Mouse (Mus musculus) embryonic facial prominence, embryonic 13.5 days (tissue): Measurements from ENCODE around the gene Wdr18. TPM values are rescaled to one million over a fixed set of nuclear protein-coding genes. Genes with fewer than 3 reads are reported as not detected.
A peak's percentile ranks its signal among the peaks of the same experiment; 100 is the strongest.

ENCODE experiments used
- ATAC-seq: fragments of 200-750 bp; cut with Nextera tagmentation; 2 replicates; pipeline ENCODE4 v1.8.0; 2017; ENCODE audit warnings: low read depth; ENCODE audit not compliant: insufficient number of reproducible peaks, insufficient read depth, low FRiP score, low TSS enrichment
- H3K27ac ChIP-seq: fragments of 300-500 bp; sonication (generic); 2 replicates; pipeline ENCODE4 v1.5.1; 2015; ENCODE audit warnings: moderate library complexity, mild to moderate bottlenecking, inconsistent platforms
- H3K27me3 ChIP-seq: fragments of 300-500 bp; sonication (generic); 2 replicates; pipeline ENCODE4 v1.6.1; 2015; ENCODE audit warnings: mild to moderate bottlenecking, inconsistent platforms
- H3K36me3 ChIP-seq: fragments of 300-500 bp; sonication (generic); 2 replicates; pipeline ENCODE4 v1.6.1; 2015; ENCODE audit warnings: mild to moderate bottlenecking, inconsistent platforms
- H3K4me1 ChIP-seq: fragments of 300-500 bp; sonication (generic); 2 replicates; pipeline ENCODE4 v1.6.1; 2015; ENCODE audit warnings: inconsistent platforms
- H3K4me2 ChIP-seq: fragments of 300-500 bp; sonication (generic); 2 replicates; pipeline ENCODE4 v1.6.1; 2015; ENCODE audit warnings: moderate library complexity, mild to moderate bottlenecking, inconsistent platforms
- H3K4me3 ChIP-seq: fragments of 300-500 bp; sonication (generic); 2 replicates; pipeline ENCODE4 v1.5.1; 2015; ENCODE audit warnings: mild to moderate bottlenecking, inconsistent platforms
- H3K9ac ChIP-seq: fragments of 300-500 bp; sonication (generic); 2 replicates; pipeline ENCODE4 v1.6.1; 2015; ENCODE audit warnings: mild to moderate bottlenecking, inconsistent platforms
- H3K9me3 ChIP-seq: fragments of 300-500 bp; sonication (generic); 2 replicates; pipeline ENCODE4 v1.6.1; 2016; ENCODE audit warnings: inconsistent platforms
- WGBS: fragments of 180-500 bp; shearing (Covaris S2); methylation state at CpG from one replicate; pipeline ENCODE4 v1.1.7; 2015; ENCODE audit warnings: mixed read lengths; 5-methylcytosine and 5-hydroxymethylcytosine counted together
- polyA plus RNA-seq: library from polyadenylated mRNA; unstranded; fragments of >200 nt; fragmentation: Nextera tagmentation; extraction: Ambion mirVana; gene quantifications from 2 replicates; pipeline ENCODE4 v1.2.1, GENCODE M21; 2015

The Wdr18 gene
- polyA plus RNA-seq, 1 experiment from 2014 or later = 106 TPM

DNA sequence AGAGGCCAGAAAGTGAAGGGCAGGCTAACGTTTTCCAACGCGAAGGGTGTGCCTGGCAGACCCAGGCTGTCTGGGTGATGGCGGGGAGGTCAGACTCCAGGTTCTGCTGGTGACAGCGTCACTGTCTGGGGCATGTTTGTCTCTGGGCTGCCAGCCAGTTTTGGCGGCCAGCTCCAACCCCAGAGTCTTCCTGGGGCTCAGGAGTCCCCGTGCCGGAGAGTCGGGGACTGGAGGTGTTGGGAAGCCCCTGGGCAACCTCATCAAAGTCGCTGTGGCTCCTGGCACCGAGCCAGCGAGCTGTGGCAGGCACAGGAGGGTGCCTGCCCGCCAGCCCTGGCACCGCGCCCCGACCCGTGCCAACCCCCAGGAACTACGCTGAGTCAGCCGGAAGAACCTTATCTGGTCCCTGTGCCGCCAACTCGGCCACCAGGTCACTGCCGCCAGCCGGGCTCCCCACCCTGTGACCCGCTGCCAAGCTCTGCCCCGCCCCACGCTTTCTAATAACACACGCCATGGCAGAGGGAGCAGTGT is 23.0 kb upstream of the Wdr18 start:
- Histone ChIP-seq H3K9ac (0 out of 2 replicates have a peak overlapping the region, but pooled peaks have one; percentile 27), H3K4me2 (peak overlapping the region; percentile 1; the same call in 1 of the 2 replicates), H3K9me3 (no peaks in the 10 kb centered on the region), H3K4me3 (no peak overlapping the region), H3K27ac (peak overlapping the region; percentile 35), H3K36me3 (peaks cover 70% of the 10 kb centered on the region), H3K27me3 (no peaks in the 10 kb centered on the region), H3K4me1 (peaks cover 61% of the 10 kb centered on the region)
- WGBS = 68% methylated on average over 27 of the region's 27 CpGs
- ATAC-seq = no peak

DNA sequence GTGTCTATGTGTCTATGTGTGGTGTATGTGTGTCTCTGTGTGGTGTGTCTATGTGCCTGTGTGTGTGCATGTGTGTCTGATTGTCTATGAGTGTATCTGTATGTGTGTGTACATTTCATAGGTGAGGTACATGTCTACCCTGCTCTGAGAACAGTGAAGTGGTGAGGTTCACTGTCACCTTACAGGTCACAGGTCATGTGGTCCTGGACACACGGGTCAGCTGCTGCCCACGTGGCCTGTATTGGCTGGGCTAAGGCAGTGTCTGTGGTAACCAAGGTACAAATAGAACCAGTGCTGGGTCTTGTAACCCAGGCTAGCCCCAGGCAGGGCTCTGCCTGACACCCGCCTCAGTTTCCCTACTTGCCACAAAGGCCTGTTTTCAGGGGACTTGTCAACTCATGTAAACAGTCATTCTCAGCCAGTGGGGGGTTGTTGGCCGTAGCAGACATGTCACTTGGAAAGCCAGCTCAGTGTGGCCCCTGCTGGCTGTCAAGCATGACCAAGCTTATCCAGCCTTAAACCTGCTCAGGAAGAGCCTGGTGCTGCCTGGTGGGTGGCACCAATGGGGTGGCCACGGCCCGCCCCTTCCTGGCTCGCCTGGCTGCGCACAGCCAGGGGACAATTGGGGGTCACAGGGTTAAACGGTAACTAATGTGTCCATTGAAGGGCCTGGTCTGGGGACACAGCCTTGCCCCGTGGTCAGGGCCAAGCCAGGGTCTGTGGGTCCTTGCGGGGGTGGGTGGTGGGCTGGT is 22.0 kb upstream of the Wdr18 start:
- no peak overlapping the region for H3K4me3 ChIP-seq
- no peak overlapping the region for H3K4me2 ChIP-seq
- H3K4me1 ChIP-seq = peaks cover 53% of the 10 kb centered on the region
- WGBS = 51% methylated on average over 11 of the region's 11 CpGs
- peak overlapping the region; percentile 27; the same call in 1 of the 2 replicates for H3K9ac ChIP-seq
- H3K9me3 ChIP-seq = no peaks in the 10 kb centered on the region
- H3K27me3 ChIP-seq = no peaks in the 10 kb centered on the region
- ATAC-seq = no peak
- no peak overlapping the region for H3K27ac ChIP-seq
- peaks cover 65% of the 10 kb centered on the region for H3K36me3 ChIP-seq

DNA sequence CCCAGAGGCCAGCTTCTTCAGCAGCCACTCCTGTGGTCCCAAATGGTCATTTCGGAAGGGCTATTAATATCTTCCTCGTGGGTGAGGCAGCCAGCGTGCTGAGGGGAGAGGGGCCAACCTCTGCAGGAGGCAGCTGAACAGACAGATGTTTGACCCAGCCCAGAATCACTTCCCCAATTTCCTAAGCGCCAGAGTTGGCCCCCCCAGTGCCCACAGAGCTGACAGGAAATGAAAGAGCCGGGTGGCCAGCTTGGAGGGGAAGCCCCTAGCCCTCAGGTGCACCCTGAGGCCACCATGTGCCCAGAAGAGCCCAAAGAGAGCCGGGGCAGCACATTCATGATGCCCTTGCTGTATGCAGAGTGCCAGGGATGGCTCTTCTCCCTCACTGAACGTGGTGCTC is 19.2 kb upstream of the Wdr18 start:
- no peak overlapping the region for H3K4me3 ChIP-seq
- H3K4me2 ChIP-seq = no peak overlapping the region
- H3K9ac ChIP-seq = no peak overlapping the region
- H3K4me1 ChIP-seq = peaks cover 58% of the 10 kb centered on the region
- no peaks in the 10 kb centered on the region for H3K27me3 ChIP-seq
- 67% methylated on average over 7 of the region's 7 CpGs for WGBS
- no peak for ATAC-seq
- peaks cover 47% of the 10 kb centered on the region for H3K36me3 ChIP-seq
- H3K9me3 ChIP-seq = no peaks in the 10 kb centered on the region
- H3K27ac ChIP-seq = no peak overlapping the region

DNA sequence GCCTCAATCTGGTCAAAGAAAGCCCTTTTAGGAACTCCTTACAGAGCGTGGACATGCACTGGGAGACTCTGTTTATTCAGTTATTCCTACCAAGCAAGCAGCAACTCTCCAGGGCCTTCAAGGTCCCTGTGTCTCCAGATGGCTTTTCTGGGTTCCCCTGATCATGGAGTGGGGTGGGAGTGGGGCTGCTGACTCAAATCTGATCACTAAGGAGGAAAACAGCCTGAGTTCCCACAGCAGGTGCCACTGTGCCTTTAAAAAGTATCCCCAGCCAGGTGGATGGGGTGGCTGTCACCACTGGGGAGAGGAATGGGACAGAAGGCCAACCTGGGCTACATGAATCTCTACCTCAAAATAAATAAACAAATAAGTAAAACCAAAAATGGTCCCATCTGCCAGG is 17.0 kb upstream of the Wdr18 start:
- H3K36me3 ChIP-seq = peaks cover 55% of the 10 kb centered on the region
- no peaks in the 10 kb centered on the region for H3K9me3 ChIP-seq

DNA sequence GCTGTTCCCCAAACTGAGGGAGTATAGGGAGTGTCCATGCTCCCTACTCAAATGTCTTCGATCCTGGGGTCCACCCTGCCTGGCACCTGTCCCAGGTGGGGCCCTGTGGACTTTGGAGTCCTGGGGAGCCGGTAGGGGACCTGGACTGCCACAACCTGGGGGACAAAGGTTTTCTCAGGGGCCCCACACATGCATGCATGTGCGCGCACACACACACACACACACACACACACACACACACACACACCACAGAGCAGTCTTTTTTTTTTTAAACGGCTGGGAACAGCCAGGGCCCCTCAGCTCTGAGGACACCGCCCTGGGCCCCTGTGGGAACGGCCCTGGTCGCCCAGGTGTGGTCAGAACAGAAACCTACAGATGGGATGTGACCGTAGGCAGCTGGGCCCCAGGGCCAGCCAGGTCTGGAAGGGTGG is 16.5 kb upstream of the Wdr18 start:
- Histone ChIP-seq H3K4me1 (peaks cover 50% of the 10 kb centered on the region), H3K9ac (no peak overlapping the region), H3K27ac (peak overlapping the region; percentile 33; the same call in 1 of the 2 replicates), H3K27me3 (no peaks in the 10 kb centered on the region), H3K4me3 (no peak overlapping the region), H3K9me3 (no peaks in the 10 kb centered on the region), H3K4me2 (no peak overlapping the region), H3K36me3 (peaks cover 56% of the 10 kb centered on the region)
- WGBS = 66% methylated on average over 9 of the region's 9 CpGs
- ATAC-seq = no peak

More for the DNA sequence above, 17.0 kb upstream of the Wdr18 start:
- Histone ChIP-seq H3K4me2 (no peak overlapping the region), H3K4me1 (peaks cover 53% of the 10 kb centered on the region), H3K27me3 (no peaks in the 10 kb centered on the region), H3K27ac (peak overlapping the region; percentile 33; the same call in 1 of the 2 replicates), H3K9ac (no peak overlapping the region), H3K4me3 (no peak overlapping the region)
- 84% methylated on average over 1 of the region's 1 CpGs for WGBS
- no peak for ATAC-seq

DNA sequence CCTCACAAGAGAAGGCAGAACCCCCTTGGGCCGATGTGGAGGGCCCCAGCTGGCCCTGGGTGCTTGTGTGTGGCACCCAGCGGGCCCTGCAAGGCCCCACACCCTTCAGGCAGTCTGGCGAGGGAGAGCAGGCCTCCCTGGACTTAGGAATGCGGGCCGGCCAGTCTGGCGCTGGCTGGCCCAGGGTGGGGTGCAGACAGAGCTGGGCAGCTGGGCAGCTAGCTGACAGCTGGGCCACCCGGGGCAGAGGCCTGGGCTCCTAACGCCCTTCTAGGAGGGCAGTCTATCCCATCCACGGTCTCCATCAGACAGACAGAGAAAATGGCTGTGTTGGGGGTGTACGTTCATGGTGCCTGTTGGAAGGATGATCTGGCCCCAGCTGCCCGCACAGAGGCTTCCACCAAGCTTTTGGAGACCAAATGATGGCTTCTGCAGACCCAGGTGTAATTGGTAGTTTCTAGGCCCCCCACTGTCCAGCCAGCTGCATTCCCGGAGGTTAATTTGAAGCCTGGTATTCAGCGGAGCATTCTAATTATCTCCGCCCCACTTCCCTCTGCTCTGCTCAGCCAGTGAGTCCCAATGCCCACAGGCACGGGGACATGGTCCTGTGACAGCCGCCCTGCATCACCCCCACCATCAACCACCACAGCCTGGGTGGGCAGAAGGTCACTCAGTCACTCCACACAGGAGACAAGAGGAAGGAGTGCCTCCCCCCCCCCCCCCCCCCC is 14.3 kb upstream of the Wdr18 start:
- Histone ChIP-seq H3K27ac (peak overlapping the region; percentile 78), H3K4me2 (peak overlapping the region; percentile 28), H3K4me1 (peaks cover 45% of the 10 kb centered on the region), H3K4me3 (0 out of 2 replicates have a peak overlapping the region, but pooled peaks have one; percentile 4), H3K9ac (peak overlapping the region; percentile 58), H3K9me3 (no peaks in the 10 kb centered on the region), H3K36me3 (peaks cover 64% of the 10 kb centered on the region), H3K27me3 (no peaks in the 10 kb centered on the region)
- 0 out of 2 replicates have a peak, but pooled peaks have one; percentile 53 for ATAC-seq
- WGBS = 23% methylated on average over 16 of the region's 16 CpGs

DNA sequence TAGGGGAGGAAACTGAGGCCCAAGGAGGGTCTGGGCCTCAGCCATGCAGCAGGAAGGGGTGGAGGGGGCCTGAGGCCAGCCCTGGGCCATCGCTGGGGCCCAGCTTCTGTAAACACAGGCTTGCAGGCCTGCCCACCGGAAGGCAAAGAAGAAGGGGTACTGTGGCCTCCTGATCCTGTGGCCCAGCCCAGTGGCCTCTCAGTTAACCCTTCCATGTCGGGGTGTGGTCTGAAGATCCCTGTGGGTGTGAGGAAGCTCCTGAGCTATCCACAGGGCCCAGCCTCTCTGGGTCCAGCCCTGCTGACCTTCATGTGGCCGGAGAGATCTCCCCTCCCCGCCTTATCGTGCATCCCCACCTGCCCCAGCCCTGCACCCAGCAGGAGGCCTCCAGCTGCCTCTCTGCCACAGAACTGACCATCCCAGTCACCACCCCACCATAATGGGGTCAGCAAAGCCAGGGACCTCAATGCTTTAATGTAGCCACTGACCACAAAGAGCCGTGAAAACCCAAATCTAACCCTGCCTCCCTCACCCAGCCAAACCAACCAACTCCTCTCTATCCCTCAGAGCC is 13.1 kb upstream of the Wdr18 start:
- no peaks in the 10 kb centered on the region for H3K9me3 ChIP-seq
- no peak overlapping the region for H3K4me3 ChIP-seq
- H3K9ac ChIP-seq = peak overlapping the region; percentile 40; the same call in 1 of the 2 replicates
- no peak for ATAC-seq
- H3K27me3 ChIP-seq = no peaks in the 10 kb centered on the region
- H3K4me2 ChIP-seq = peak overlapping the region; percentile 27
- 30% methylated on average over 7 of the region's 7 CpGs for WGBS
- H3K4me1 ChIP-seq = peaks cover 43% of the 10 kb centered on the region
- peaks cover 64% of the 10 kb centered on the region for H3K36me3 ChIP-seq
- peak overlapping the region; percentile 78 for H3K27ac ChIP-seq

DNA sequence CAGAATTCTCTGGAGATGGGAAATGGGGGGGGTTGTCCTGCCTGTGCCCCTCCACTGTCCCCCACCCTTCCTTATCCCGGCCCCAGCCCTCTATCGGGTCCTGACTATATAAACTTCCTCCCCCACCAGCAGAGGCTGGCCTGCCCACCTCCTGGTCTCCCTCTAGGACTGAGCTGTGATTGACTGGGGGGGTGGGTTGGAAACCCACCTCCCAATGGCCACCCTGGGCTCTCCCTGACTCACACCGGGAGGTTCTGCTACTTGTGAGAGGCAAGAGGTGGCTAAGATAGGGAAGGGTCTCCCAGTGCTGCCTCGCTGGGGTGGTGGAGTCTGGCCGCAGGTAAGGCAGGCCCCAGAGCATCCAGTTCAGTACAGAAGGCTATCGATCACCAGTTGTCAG is 12.4 kb upstream of the Wdr18 start:
- WGBS = 72% methylated on average over 6 of the region's 6 CpGs

DNA sequence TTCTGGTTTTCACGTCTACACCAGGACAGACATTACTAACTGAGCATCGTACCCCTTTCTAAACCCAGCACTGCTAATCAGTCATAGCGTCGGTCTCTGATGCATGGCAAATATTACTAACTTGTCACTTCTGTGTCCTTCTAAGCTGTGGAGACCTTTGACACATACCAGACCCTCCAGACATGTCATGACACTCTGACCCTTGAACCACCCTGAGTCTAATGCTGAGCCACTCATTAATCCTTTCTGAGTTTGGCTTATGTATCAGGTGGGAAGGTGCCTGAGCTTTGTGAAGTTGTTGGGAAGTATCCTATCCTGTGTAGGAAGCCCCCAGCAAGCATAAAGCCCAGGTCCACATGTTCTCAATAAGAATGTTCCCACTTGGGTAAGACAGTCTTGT is 10.1 kb upstream of the Wdr18 start:
- WGBS = 78% methylated on average over 4 of the region's 4 CpGs
- Histone ChIP-seq H3K9me3 (no peaks in the 10 kb centered on the region), H3K4me3 (no peak overlapping the region), H3K27me3 (no peaks in the 10 kb centered on the region), H3K4me1 (peaks cover 22% of the 10 kb centered on the region), H3K36me3 (peaks cover 71% of the 10 kb centered on the region), H3K4me2 (no peak overlapping the region), H3K9ac (no peak overlapping the region), H3K27ac (no peak overlapping the region)
- ATAC-seq = no peak

More for the DNA sequence above, 12.4 kb upstream of the Wdr18 start:
- peak overlapping the region; percentile 39; the same call in 1 of the 2 replicates for H3K27ac ChIP-seq
- H3K4me2 ChIP-seq = 0 out of 2 replicates have a peak overlapping the region, but pooled peaks have one; percentile 27
- H3K36me3 ChIP-seq = peaks cover 63% of the 10 kb centered on the region
- no peak overlapping the region; the same call in 1 of the 2 replicates for H3K9ac ChIP-seq
- ATAC-seq = no peak
- H3K4me1 ChIP-seq = peaks cover 43% of the 10 kb centered on the region
- H3K4me3 ChIP-seq = no peak overlapping the region
- H3K27me3 ChIP-seq = no peaks in the 10 kb centered on the region
- no peaks in the 10 kb centered on the region for H3K9me3 ChIP-seq

DNA sequence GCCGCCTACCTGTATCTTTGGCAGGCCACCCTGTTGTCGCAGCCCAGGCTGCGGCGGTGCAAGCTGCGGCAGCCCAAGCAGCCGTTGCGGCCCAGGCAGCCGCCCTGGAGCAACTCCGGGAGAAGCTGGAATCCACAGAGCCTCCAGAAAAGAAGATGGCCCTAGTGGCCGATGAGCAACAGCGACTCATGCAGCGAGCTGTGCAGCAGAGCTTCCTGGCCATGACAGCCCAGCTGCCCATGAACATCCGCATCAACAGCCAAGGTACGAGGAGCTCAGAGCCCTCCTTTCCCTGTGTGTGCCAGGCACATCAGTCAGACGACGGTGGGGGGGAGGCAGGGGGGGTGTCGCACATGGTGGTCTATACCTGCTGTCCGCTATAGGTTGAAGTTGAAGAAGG is 9.3 kb upstream of the Wdr18 start:
- Histone ChIP-seq H3K9me3 (no peaks in the 10 kb centered on the region), H3K4me2 (no peak overlapping the region), H3K27ac (no peak overlapping the region), H3K27me3 (no peaks in the 10 kb centered on the region), H3K9ac (no peak overlapping the region), H3K36me3 (peaks cover 71% of the 10 kb centered on the region), H3K4me1 (peaks cover 15% of the 10 kb centered on the region), H3K4me3 (no peak overlapping the region)
- ATAC-seq = no peak
- 84% methylated on average over 18 of the region's 18 CpGs for WGBS

DNA sequence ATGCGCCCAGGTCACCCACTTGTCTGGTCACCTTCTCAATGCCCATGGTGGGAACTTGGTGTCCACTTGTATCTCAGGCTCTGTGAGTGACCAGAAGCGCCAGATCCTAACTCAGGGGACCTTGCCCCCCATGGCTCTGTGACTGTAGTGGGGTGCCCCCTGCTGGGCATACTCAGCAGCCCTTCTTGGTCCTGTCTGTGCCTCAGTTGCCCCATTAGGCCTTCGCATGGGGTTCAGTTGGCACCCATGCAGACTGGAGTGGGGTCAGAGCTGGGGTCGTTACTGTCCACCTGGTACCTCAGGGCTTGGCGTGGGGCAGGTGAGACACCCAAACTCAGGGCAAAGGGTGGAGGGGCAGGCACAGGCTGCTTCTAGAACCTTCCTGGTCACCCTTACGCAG is 6.0 kb upstream of the Wdr18 start:
- Histone ChIP-seq H3K36me3 (peaks cover 46% of the 10 kb centered on the region), H3K27ac (no peak overlapping the region), H3K4me1 (0 out of 2 replicates have a peak, but pooled peaks cover 3% of the 10 kb centered on the region), H3K9me3 (no peaks in the 10 kb centered on the region), H3K9ac (no peak overlapping the region), H3K27me3 (no peaks in the 10 kb centered on the region), H3K4me3 (no peak overlapping the region), H3K4me2 (no peak overlapping the region)
- ATAC-seq = no peak
- 89% methylated on average over 6 of the region's 6 CpGs for WGBS
